Mouse (Mus musculus) neural tube, embryonic 14.5 days (tissue): ENCODE measurements around the gene Olfr167. TPM values are rescaled to one million over a fixed set of nuclear protein-coding genes. Genes with fewer than 3 reads are reported as not detected.
"Not testable (repeated sequence)": the region's sequence is repeated elsewhere in the genome, so short reads cannot be mapped to it uniquely, and the experiment has no call there.

Experiments
- ATAC-seq: fragments of 200-750 bp; cut with Nextera tagmentation; 2 replicates; pipeline ENCODE4 v1.8.0; 2017; ENCODE audit warnings: low read depth, mild to moderate bottlenecking, moderate TSS enrichment, moderate library complexity
- H3K27ac ChIP-seq: fragments of 300-500 bp; sonication (generic); 2 replicates; pipeline ENCODE4 v1.5.1; 2014; ENCODE audit warnings: low read depth, mild to moderate bottlenecking, control low read depth, low read length, moderate library complexity, mixed read lengths
- H3K27me3 ChIP-seq: fragments of 300-500 bp; sonication (generic); 2 replicates; pipeline ENCODE4 v1.6.1; 2014; ENCODE audit warnings: low read length; ENCODE audit not compliant: control insufficient read depth, insufficient read depth
- H3K36me3 ChIP-seq: fragments of 300-500 bp; sonication (generic); 2 replicates; pipeline ENCODE4 v1.6.1; 2014; ENCODE audit warnings: low read length, mixed read lengths; ENCODE audit not compliant: control insufficient read depth, insufficient read depth
- H3K4me1 ChIP-seq: fragments of 300-500 bp; sonication (generic); 2 replicates; pipeline ENCODE4 v1.6.1; 2014; ENCODE audit warnings: low read length; ENCODE audit not compliant: control insufficient read depth, insufficient read depth
- H3K4me2 ChIP-seq: fragments of 300-500 bp; sonication (generic); 2 replicates; pipeline ENCODE4 v1.6.1; 2014; ENCODE audit warnings: mild to moderate bottlenecking, low read depth, low read length, control low read depth
- H3K4me3 ChIP-seq: fragments of 300-500 bp; sonication (generic); 2 replicates; pipeline ENCODE4 v1.5.1; 2014; ENCODE audit warnings: low read depth, low read length, control low read depth, mixed read lengths
- H3K9ac ChIP-seq: fragments of 300-500 bp; sonication (generic); replicated peaks from 2 replicates; pipeline ENCODE4 v1.6.1; 2014; ENCODE audit warnings: low read depth, mild to moderate bottlenecking, control low read depth, low read length, mixed read lengths
- H3K9me3 ChIP-seq: fragments of 300-500 bp; sonication (generic); 2 replicates; pipeline ENCODE4 v1.6.1; 2016; ENCODE audit warnings: low read length; ENCODE audit not compliant: control insufficient read depth
- WGBS: fragments of 180-500 bp; shearing (Covaris S2); extraction: QIAGEN DNeasy Blood & Tissue Kit; methylation state at CpG from one replicate; pipeline ENCODE4 v1.1.7; 2014; 5-methylcytosine and 5-hydroxymethylcytosine counted together
- polyA plus RNA-seq: library from polyadenylated mRNA; unstranded; fragments of >200 nt; fragmentation: Nextera tagmentation; extraction: Ambion mirVana; gene quantifications from 2 replicates; pipeline ENCODE4 v1.2.1, GENCODE M21; 2014

Gene Olfr167
- not detected in 2 replicates for polyA plus RNA-seq

GRCm38 (mm10) chr16:19522166-19522565 is at the start of gene Olfr167:
Gene Olfr167 (minus strand): TSS chr16:19522266.
- Histone ChIP-seq H3K27me3 (no peaks in the 10 kb centered on the region), H3K9me3 (no peaks in the 10 kb centered on the region), H3K4me3 (no peak within 1 kb of the TSS), H3K27ac (no peak within 1 kb of the TSS), H3K4me1 (no peaks in the 10 kb centered on the region), H3K4me2 (no peak within 1 kb of the TSS), H3K9ac (no peak within 1 kb of the TSS), H3K36me3 (no peaks in the 10 kb centered on the region)
- 82% methylated on average over 2 of the region's 2 CpGs for WGBS
- no peak for ATAC-seq

- H3K4me2 ChIP-seq, H3K4me3 ChIP-seq, H3K27me3 ChIP-seq, H3K36me3 ChIP-seq, ATAC-seq, H3K9me3 ChIP-seq, H3K9ac ChIP-seq, H3K27ac ChIP-seq, H3K4me1 ChIP-seq: not testable (repeated sequence)
- WGBS = 91% methylated on average over 2 of the region's 2 CpGs
Measured at GRCm38 (mm10) chr16:19571709-19572108, 49.6 kb upstream of the Olfr167 start, which contains the start of gene Olfr169. Gene Olfr169 (minus strand): TSS chr16:19571809.

- H3K9me3 ChIP-seq, H3K27ac ChIP-seq, H3K4me1 ChIP-seq, H3K4me2 ChIP-seq, ATAC-seq, H3K27me3 ChIP-seq, H3K36me3 ChIP-seq, H3K9ac ChIP-seq, H3K4me3 ChIP-seq: not testable (repeated sequence)
- 85% methylated on average over 7 of the region's 7 CpGs for WGBS
Measured at GRCm38 (mm10) chr16:19553429-19553828, 31.4 kb upstream of the Olfr167 start.

GRCm38 (mm10) chr16:19552246-19552645 is 30.2 kb upstream of the Olfr167 start:
- H3K4me1 ChIP-seq, H3K4me3 ChIP-seq, H3K27me3 ChIP-seq, H3K27ac ChIP-seq, ATAC-seq, H3K9ac ChIP-seq, H3K36me3 ChIP-seq, H3K4me2 ChIP-seq, H3K9me3 ChIP-seq: not testable (repeated sequence)
- WGBS = 93% methylated on average over 3 of the region's 3 CpGs

GRCm38 (mm10) chr16:19535455-19535854 is 13.4 kb upstream of the Olfr167 start, which contains the start of gene Olfr168:
Gene Olfr168 (minus strand): TSS chr16:19535555.
- Histone ChIP-seq H3K27me3 (no peaks in the 10 kb centered on the region), H3K4me3 (no peak within 1 kb of the TSS), H3K27ac (no peak within 1 kb of the TSS), H3K9me3 (no peaks in the 10 kb centered on the region), H3K9ac (no peak within 1 kb of the TSS), H3K36me3 (no peaks in the 10 kb centered on the region), H3K4me1 (no peaks in the 10 kb centered on the region), H3K4me2 (no peak within 1 kb of the TSS)
- no peak for ATAC-seq

GRCm38 (mm10) chr16:19483394-19483793 is 38.7 kb downstream of the Olfr167 start, which contains the start of gene Olfr166:
Gene Olfr166 (plus strand): TSS chr16:19483694.
- no peaks in the 10 kb centered on the region for H3K36me3 ChIP-seq
- no peak for ATAC-seq
- no peaks in the 10 kb centered on the region for H3K4me1 ChIP-seq
- no peaks in the 10 kb centered on the region for H3K9me3 ChIP-seq
- no peak within 1 kb of the TSS for H3K4me2 ChIP-seq
- H3K27me3 ChIP-seq = no peaks in the 10 kb centered on the region
- no peak within 1 kb of the TSS for H3K4me3 ChIP-seq
- H3K9ac ChIP-seq = no peak within 1 kb of the TSS
- H3K27ac ChIP-seq = no peak within 1 kb of the TSS

GRCm38 (mm10) chr16:19464365-19464764 is 57.7 kb downstream of the Olfr167 start:
- H3K4me2 ChIP-seq = no peak overlapping the region
- H3K36me3 ChIP-seq = no peaks in the 10 kb centered on the region
- no peak overlapping the region for H3K9ac ChIP-seq
- 92% methylated on average over 1 of the region's 1 CpGs for WGBS
- H3K9me3 ChIP-seq = no peaks in the 10 kb centered on the region
- H3K27me3 ChIP-seq = no peaks in the 10 kb centered on the region
- H3K27ac ChIP-seq = no peak overlapping the region
- no peak for ATAC-seq
- H3K4me3 ChIP-seq = no peak overlapping the region
- no peaks in the 10 kb centered on the region for H3K4me1 ChIP-seq

Other genes with a start within 250 kb of the Olfr167 start
- gene Olfr164, start 208.2 kb downstream of the Olfr167 start, polyA plus RNA-seq = not detected in 2 replicates
- gene Olfr165, start 99.1 kb downstream of the Olfr167 start, polyA plus RNA-seq = not detected in 2 replicates
- gene Olfr166, start 38.6 kb downstream of the Olfr167 start, polyA plus RNA-seq = not detected in 2 replicates
- not detected in 2 replicates for gene Olfr168, start 13.3 kb upstream of the Olfr167 start, polyA plus RNA-seq
- gene Olfr169, start 49.5 kb upstream of the Olfr167 start, polyA plus RNA-seq = not detected in 2 replicates
- not detected in 2 replicates for gene Olfr170, start 89.6 kb upstream of the Olfr167 start, polyA plus RNA-seq
- gene Olfr171, start 107.7 kb upstream of the Olfr167 start, polyA plus RNA-seq = not detected in 2 replicates
- gene Lamp3, start 184.1 kb upstream of the Olfr167 start, polyA plus RNA-seq = not detected in 2 replicates
- 51.5 TPM in 2 replicates for gene B3gnt5, start 237.9 kb upstream of the Olfr167 start, polyA plus RNA-seq